Mouse (Mus musculus): Measurements from ENCODE around the gene Rad51b.

The Rad51b gene

DNA sequence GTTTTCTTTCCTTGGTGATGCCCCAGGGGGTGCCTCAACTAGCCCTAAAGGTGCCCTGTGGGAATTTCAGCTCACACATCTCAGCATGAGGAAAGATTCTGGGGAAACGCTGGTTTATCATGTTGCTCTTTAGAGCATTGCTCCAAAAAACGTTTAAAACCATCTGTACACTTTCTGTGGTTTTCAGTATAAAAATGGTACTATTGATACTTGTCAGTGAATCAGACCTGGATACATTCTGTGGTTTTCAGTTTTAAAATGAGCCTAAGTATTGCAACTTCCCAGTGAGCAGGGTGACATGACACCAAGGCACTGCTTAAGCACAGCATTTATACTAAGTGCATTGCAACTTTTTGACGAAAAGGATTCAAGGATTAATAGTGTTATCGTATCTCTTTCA lies 139.8 kb downstream of the Rad51b start:
- no peak for DNase-seq (ENCODE audit: low read depth, low spot score)

DNA sequence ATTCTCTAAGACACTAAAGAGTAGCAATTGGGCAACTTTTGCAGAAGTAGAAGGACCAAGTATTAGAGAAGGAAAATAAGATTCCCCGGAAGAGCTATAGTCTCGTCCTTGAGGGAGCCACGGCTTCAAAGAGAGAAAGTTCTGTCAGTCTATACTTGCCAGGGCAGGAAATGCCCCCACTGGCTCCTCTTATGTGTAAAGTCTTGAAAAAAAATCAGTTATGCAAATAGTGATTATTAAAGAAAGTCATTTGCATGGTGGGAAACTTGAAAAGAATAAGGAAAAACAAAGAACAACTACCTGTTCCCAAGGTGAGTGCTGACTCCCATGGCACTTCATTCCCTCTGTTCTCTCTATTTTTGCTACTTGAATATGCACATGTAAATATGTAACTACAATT lies 140.5 kb downstream of the Rad51b start:
- DNase-seq (ENCODE audit: low read depth, low spot score), result no peak

DNA sequence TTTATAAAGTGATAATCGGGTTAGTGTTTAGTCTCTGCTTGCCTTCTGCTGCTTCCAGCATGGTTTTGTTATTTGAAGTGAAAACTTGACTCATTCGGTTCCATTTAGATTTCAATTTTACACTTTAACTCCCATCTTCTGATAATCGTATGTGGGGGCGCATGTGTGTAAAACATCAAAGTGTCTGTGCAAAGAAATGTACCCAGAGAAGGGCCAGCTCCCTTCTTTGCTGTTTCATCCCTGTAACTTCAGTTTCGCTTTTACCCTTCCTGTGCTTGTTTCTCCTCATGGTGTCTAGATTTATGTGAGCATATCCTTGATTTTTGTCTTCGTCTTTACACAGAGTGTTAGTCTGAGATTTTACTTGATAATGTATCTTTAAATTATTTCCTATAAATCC lies 142.9 kb downstream of the Rad51b start:
- no peak for DNase-seq (ENCODE audit: low read depth, low spot score)

DNA sequence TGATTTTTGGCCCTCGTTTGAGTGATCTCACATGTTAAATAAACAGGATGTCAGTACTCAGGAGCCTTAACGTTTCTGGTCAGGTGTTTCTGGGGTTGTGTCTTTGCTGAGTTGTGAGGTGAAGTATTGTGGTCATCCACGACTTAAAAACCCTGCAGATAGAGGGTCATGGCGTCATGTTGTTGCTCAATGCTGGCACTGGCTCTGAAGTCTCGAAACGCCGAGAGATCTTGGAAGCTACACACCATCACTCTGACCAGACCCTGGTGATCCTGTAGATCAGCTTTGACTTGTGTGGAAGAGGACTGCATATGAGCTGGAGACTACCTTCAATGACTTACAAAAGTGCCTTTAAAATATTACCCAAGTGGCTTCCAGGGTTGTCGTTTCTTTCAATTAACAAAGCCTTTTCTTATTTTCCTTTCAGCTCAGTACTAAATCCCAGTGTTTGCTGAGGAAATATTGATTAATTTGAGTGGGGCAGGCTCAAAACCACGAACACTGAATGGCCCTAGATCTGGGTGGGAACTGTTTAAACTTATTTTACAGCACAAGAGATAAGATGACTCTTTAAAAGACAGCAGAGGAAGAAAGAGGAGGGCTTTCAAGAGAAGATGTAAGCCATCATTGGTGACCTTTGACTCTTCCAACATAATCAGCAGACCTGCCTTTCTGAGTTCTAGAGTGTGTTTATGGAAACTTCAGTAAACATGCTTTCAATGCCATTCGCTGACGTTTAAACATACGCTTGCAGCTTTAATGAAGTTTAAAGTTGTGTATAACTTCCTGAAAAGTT lies 144.3 kb downstream of the Rad51b start:
- no peak for DNase-seq (ENCODE audit: low read depth, low spot score)

DNA sequence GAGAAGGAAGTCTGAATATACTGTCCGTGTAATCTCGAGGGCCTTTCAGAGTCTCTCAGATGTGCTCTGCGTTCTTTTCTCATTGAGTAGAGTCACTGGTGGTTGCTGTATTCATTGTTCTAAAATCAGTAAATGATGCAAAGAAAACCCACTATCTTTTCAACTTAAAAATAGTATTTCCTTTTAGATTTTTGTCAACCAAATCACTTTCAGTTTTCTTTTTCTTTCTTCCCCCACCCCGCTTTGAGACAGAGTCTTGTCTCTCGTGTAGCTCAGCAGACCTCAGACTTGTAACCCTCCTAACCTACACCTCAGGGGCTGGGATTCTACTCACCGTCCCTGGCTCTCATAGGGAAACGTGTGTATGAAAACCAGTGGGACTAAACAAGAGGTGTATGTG lies 145.0 kb downstream of the Rad51b start:
- no peak for DNase-seq (ENCODE audit: low read depth, low spot score)

DNA sequence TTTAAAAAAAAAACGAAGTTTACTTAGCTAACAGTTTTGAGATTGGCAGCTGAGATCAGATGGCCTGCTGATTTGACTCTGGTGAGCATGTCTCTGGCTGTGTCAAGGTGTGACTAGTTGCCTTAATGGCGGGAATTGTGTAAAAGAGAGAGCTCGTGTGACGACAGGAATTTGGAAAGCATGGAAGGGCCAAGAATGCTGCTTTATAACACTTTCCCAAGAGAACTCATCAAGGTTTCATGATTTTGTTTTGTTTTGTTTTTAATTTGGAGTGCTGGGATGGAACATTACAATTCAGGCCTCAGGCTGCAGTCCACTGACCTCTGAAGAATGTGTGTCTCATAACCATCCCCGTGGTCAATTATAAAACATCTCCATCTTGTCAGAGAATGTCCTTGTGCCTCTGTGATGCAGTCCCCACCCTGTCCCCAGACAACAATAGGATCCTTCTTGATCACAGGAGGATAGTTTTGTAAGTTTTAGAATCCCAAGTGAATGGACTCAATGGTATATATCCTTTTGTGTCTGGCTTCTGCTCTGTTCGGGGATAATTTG lies 145.8 kb downstream of the Rad51b start:
- DNase-seq (ENCODE audit: low read depth, low spot score), result no peak

DNA sequence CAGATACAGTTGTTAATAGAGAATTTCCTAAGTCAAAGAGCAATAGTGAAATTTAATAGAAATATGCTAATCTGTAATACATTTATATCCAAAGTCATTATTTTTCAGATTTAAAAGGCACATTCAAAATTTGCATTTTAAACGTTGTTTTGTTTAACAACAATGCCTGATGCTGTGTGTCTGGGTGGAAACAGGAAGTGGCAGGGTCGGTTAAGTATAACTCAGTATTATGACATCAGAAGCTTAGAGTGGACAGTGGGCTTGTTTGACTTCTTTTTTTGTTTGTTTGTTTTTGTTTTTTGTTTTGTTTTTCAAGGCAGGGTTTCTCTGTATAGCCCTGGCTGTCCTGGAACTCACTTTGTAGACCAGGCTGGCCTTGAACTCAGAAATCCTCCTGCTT lies 147.6 kb downstream of the Rad51b start:
- no peak for DNase-seq (ENCODE audit: low read depth, low spot score)

DNA sequence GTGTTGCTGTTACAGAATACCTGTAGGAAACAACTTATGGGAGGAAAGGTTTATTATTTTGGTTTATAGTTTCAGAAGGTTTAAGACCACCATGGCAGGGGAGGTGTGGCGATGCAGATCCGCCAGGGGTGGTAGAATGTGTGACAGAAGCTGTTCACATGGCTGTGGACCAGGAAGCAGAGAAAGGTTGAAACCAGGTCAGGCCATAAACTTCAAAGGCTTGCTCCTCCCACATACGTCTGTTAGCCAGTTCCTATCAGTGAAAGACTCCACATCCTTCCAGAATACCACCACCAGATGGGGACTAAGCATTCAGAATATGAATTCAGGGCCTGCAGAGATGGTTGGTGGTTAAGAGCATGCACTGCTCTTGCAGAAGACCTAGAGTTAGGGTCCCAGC lies 150.0 kb downstream of the Rad51b start:
- no peak for DNase-seq (ENCODE audit: low read depth, low spot score)

DNA sequence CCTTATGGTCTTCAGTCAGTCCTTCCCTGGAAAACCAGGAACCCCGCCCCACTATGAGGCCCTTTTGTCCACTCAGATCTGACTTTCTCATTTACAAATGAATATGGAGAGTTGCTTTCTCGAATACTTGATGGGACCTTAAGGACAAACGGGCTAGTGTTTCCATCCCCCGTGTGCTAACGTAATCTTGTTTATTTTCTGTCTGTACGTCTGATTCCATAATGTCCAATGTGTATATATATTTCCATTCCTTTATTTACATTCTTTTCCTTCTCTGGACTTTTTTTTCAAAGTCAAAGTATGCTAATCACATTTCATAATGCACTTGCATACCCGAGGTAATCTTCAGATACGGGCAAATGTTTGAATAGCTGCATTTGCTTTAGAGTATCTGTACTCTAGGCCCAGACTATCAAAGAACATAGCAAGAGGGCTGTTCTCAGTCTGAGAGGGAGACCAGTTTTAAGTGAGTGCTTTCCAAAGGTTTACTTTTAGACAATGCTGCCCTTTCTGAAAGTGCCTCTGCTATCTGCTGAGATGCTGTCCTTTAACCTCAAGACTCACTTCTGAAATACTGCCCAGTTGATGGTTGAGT lies 152.8 kb downstream of the Rad51b start:
- no peak for DNase-seq (ENCODE audit: low read depth, low spot score)

DNA sequence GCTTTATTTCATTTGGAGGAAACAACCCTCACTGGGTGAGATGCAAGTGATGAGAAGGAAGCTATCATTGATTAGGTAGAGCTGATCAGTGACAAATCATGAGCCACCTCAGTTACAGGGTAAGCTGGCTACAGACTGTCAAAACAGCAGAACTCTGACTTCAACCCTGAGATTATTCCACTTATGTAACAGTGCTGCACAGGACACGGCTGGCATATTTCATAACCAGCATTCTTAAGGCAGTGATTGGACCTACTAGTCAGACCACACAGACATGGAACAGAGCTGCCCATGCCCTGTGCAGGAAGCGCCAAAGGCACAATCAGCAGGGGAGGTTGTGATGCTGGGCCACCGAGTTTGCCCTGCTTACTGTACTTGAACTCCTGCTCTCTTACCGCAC lies 155.8 kb downstream of the Rad51b start:
- no peak for DNase-seq (ENCODE audit: low read depth, low spot score)

DNA sequence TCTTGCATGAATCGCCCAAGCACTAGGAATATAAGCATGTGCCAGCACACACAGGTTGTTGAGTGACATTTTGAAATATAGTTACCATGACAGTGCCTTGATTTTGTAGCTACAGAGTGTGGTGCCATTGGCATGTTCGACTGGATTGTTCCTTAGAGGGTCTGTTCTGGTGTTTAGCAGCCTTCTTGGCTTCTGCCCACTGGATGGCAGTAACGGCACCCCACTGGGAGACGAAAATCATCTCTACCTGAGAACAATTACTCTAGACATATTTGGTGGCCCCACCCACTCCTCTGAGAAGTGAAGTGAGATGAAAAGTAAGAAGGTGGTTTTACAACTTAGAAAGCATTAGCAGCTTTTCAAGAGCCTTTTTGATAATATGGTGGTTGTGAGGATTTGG lies 156.9 kb downstream of the Rad51b start:
- no peak for DNase-seq (ENCODE audit: low read depth, low spot score)

DNA sequence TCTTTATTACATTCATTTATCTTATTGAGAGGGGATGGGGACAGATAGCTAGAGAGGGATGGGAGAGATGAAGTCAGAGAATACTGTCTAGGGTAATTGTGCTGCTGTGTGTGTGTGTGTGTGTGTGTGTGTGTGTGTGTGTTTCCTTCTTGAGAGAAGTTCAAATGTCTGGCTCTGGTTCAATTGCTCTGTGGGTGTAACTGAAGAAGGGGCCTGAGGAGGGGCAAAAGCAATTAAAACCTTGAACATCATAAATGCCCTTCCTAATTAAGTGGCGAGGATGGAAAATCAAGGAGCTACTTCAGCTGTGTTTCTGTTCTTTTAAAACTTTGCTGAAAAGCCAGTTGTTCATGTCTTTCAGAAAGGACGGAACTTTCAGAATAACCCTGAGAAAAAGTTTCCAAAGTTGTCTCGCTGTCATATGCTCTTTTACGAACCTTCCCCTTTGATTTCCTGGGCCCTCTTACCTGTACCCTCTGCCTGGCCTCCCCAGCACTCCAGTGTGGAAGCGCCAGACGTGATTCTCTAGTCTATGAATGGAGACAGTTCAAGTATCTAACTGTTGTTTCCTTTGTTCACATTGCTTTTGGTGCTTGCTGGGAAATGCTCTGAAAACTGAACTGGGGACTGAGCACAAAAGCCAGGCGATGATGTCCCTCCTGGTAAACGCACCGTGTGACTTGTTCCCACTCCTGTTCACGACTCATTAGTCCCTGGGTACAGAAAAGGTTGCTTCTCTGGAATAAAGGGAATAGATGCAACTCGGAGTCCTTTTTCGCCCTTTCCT lies 158.2 kb downstream of the Rad51b start:
- no peak for DNase-seq (ENCODE audit: low read depth, low spot score)

DNA sequence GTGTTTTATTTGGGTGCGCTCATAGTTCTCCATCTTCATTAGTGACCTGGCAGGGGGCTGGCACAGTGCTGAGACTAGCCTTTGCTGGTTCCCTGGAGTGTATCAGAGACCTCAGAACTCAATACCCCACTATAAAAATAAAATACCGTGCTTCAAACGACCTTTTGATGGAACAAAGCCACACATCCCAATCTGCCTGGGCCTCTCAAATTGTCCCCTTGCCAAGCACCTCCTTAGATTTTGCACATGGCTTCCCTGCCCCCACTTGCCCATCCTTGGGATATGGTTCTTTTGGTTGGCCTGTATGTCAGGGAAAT lies 158.7 kb downstream of the Rad51b start:
- no peak for DNase-seq (ENCODE audit: low read depth, low spot score)

DNA sequence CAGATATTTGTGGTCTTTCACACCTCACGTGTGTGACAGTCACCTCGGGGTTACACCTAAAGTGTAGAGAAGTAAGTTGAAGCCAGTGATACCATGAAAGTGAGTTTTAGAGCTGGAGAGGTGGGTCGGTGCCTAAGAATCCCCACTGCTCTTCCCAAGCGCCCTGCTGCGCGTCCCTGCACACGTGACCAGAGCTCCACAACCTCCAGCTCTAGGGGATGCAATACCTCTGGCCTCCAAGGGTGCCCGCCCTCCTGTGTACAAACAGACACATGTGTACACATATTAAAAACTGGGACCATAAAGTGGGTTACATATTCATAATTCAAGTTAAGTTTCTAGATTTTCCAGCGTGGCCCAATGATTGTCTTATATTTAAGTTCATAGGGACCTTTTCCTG lies 159.2 kb downstream of the Rad51b start:
- DNase-seq (ENCODE audit: low read depth, low spot score), result no peak

DNA sequence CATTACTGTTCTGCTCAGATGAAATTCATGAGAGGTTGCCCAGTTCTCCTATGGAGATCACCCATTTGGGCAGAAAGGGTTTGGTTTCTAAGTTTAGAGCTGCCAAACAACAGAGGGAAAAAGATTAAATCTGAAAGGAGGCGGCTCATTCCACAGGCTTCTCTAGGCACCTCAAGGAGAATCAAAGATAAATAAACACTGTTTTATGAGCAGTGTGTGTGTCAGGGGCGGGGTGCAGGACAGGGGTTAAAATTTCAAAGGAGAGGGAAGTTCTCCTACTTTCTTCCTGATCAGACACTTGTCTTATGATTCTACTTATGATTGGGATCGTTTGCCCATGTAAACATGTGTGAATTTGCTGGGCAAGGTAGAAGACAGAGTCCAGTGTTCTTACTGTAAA lies 166.3 kb downstream of the Rad51b start:
- DNase-seq (ENCODE audit: low read depth, low spot score), result no peak

DNA sequence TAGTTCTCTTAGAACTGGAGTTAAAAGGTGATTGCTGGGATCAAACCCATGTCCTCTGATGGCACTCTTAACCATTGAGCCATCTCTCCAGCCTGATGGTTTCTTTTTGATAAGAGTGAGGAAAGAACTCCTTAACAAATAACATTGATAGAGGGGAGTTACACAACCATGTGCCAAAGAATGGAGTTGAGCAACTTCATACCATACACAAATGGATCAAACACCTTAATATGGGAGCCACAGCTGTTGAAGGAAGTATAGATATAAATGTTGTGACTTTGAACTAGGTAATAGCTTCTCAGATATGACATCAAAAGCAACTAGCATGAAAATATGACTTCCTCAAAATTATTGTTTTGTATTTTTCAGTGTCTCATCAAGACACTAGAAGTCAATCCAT lies 173.0 kb downstream of the Rad51b start:
- no peak for DNase-seq (ENCODE audit: low read depth, low spot score)

DNA sequence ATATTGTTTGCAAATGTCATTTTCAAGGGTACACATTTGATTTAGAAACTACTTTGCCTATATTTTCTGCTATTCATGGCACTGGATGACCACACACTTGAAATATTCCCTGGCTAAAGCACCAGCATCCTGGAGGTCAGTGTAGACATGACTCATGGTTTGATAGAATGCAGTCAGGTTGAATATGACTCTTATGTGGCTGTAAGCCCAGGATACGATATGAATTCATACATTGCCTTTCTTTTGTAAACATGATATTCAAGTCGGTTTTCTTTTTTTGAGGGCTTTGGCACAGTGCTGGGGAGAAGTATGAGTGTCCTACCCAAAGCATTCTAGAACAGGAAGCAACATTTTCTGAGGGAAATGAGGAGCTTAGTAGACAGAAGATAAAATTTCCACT lies 174.8 kb downstream of the Rad51b start:
- no peak for DNase-seq (ENCODE audit: low read depth, low spot score)

DNA sequence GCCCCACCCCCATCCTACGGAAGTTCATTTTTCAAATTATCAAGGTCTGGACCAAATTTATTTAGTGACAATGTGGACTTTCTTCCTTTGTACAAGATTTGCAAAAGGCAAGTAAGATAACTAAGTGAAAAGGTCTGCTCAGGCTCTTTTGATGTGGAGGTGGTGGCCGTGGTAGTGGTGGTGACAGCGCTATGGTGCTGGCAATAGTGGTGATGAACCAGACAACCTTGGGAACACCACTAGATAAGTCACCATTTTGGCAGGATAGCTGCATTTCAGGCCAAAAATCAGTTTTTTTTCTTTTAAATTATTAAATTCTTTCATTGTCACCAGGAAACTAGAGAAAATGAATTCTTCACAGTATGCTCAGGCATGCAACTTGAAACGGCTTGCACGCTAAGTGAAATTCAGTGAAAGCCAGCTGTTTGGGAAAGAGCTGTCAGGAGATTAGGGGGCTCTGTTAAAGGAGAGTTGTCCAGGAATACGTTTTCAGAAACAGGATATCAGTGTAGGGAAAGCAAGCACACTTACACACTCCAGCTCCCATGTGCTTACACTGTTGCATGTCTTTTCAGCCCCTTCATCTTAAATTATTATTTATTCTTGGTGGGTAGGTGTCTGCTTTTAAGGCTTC lies 179.4 kb downstream of the Rad51b start:
- DNase-seq (ENCODE audit: low read depth, low spot score), result no peak

DNA sequence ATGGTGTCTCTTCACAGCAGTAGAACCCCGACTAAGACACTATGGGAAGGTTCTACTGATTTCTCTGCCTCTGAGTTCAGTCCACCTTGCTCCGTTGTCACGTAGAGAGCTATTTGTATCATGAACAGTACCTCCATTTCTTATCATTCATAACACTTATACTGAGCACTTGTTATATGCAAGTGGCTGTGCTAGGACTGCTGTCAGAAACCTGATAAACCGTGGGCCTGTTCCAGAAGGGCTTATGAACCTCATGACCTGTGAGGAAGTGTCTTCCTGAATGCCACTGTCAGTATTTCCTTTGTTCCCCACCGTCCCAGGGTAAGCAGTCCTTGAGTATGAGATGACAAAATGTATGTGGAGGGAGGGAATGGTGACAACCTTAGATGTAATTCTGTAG lies 181.7 kb downstream of the Rad51b start:
- no peak for DNase-seq (ENCODE audit: low read depth, low spot score)

DNA sequence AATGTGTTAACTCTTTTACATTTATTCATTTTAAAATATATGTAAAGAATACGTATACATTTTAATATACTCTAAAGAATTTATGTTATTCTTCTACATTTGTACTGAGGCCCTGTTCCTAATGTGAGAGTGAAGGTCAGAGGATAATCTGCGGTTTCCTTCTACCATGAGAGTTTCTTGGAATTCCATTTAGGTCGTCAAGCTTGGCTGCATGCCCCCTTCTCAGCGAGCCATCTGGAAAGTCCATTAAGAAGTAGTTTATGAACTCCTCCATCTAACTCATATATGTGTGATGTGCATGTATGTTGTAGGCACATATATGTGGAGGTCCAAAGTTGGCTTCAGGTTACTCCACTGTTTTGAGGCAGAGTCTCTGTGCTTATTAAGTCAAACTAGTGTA lies 188.4 kb downstream of the Rad51b start:
- DNase-seq (ENCODE audit: low read depth, low spot score), result no peak

DNA sequence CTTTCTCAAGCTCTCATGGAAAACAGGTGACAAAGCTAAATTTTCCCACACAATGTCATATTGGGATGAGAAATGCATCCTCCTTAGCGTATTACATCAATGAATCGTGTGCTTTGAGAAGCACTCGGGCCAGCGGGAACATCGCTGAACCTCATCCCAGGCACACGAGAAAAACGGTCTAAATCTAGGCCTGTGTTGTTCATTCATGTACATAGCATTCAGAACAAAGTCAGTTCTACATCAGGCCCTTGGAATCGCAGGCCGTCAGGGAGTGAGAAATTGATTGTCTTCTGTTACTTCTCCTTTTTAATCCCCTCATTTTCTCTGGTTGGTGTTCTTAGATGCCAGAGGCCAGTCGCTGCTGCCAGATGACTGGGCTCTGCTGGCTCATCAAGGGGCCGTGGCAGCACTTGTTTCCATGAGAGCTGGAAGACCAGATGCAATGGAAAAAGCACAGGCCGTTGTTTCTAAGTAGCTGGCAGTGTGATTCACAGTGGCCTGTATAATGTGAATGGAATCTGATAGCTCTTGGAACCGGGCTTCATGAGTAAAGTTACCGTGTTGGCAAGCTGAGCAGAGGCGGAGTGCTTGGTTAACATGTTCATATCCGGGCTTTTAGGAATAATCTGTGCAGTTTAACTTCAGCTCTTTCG lies 191.6 kb downstream of the Rad51b start:
- peak; percentile 56 for DNase-seq (ENCODE audit: low read depth, low spot score)

DNA sequence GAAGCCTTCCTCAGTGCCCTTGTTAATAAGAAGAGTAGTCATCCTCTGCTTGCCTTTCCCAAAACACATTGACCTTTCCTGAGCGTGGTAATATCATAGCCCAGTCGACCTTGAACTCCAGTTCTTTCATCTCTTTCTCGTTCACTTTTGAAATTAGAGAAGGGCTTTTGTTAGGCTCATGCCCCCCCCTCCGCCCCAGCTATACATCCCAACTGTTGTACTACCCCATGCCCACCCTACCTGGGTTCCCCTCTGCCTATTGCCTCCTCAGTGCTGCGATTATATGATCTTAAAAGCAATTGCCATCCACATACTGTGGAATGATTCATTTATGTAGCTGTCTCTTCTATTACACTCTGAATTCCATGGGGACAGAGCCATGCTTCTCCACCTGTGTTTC lies 193.5 kb downstream of the Rad51b start:
- no peak for DNase-seq (ENCODE audit: low read depth, low spot score)
